Mouse (Mus musculus): Measurements from ENCODE around the gene Aup1. TPM values are rescaled to one million over a fixed set of nuclear protein-coding genes. Genes with fewer than 3 reads are reported as not detected.

Aup1 gene
- polyA plus RNA-seq, 1 experiment from 2014 or later: 201 TPM

- no peak overlapping the region for H3K9ac ChIP-seq
- H3K4me2 ChIP-seq (replicated peaks): peak overlapping the region; percentile 38; the same call in 1 of the 2 replicates
- WGBS: 10% methylated on average over 9 of the region's 9 CpGs
Observed at GRCm38 (mm10) chr6:83087926-83088260, 33.6 kb downstream of the Aup1 start.

GRCm38 (mm10) chr6:83092416-83093127 is 38.3 kb downstream of the Aup1 start:
- Histone ChIP-seq H3K9me3 (replicated peaks) (no peaks in the 10 kb centered on the region), H3K9ac (no peak overlapping the region), H3K4me3 (replicated peaks) (no peak overlapping the region), H3K36me3 (no peaks in the 10 kb centered on the region), H3K27me3 (peaks cover 49% of the 10 kb centered on the region), H3K4me1 (peaks cover 3% of the 10 kb centered on the region), H3K4me2 (replicated peaks) (no peak overlapping the region), H3K27ac (replicated peaks) (no peak overlapping the region)
- ATAC-seq (ENCODE audit: insufficient number of reproducible peaks, low FRiP score, low TSS enrichment, low read depth): no peak
- 31% methylated on average over 6 of the region's 6 CpGs for WGBS

More at GRCm38 (mm10) chr6:83087926-83088260, 33.6 kb downstream of the Aup1 start:
- ATAC-seq (ENCODE audit: insufficient number of reproducible peaks, low FRiP score, low TSS enrichment, low read depth): no peak
- no peaks in the 10 kb centered on the region for H3K9me3 ChIP-seq (replicated peaks)
- no peak overlapping the region for H3K27ac ChIP-seq (replicated peaks)
- H3K27me3 ChIP-seq: peaks cover 84% of the 10 kb centered on the region
- no peaks in the 10 kb centered on the region for H3K36me3 ChIP-seq
- peak overlapping the region; percentile 16; the same call in 1 of the 2 replicates for H3K4me3 ChIP-seq (replicated peaks)
- H3K4me1 ChIP-seq: peaks cover 19% of the 10 kb centered on the region

GRCm38 (mm10) chr6:83095968-83096367 is 41.6 kb downstream of the Aup1 start:
- no peak for ATAC-seq (ENCODE audit: insufficient number of reproducible peaks, low FRiP score, low TSS enrichment, low read depth)
- no peak overlapping the region for H3K4me2 ChIP-seq (replicated peaks)
- no peaks in the 10 kb centered on the region for H3K36me3 ChIP-seq
- 0 out of 2 replicates have a peak, but pooled peaks cover 4% of the 10 kb centered on the region for H3K4me1 ChIP-seq
- H3K27me3 ChIP-seq: peaks cover 23% of the 10 kb centered on the region
- 32% methylated on average over 6 of the region's 6 CpGs for WGBS
- H3K9ac ChIP-seq: no peak overlapping the region
- H3K27ac ChIP-seq (replicated peaks): no peak overlapping the region
- no peaks in the 10 kb centered on the region for H3K9me3 ChIP-seq (replicated peaks)
- no peak overlapping the region for H3K4me3 ChIP-seq (replicated peaks)

- Histone ChIP-seq H3K27ac (replicated peaks) (no peak overlapping the region), H3K9me3 (replicated peaks) (no peaks in the 10 kb centered on the region), H3K4me2 (replicated peaks) (no peak overlapping the region), H3K9ac (no peak overlapping the region), H3K36me3 (no peaks in the 10 kb centered on the region), H3K4me3 (replicated peaks) (no peak overlapping the region), H3K27me3 (peaks cover 8% of the 10 kb centered on the region), H3K4me1 (peaks cover 21% of the 10 kb centered on the region)
- ATAC-seq (ENCODE audit: insufficient number of reproducible peaks, low FRiP score, low TSS enrichment, low read depth): no peak
- 75% methylated on average over 2 of the region's 2 CpGs for WGBS
Observed at GRCm38 (mm10) chr6:83098411-83098810, 44.1 kb downstream of the Aup1 start.

- peaks cover 23% of the 10 kb centered on the region for H3K4me1 ChIP-seq
- H3K27me3 ChIP-seq: peaks cover 2% of the 10 kb centered on the region; the same call in 1 of the 2 replicates
- H3K9me3 ChIP-seq (replicated peaks): no peaks in the 10 kb centered on the region
- H3K4me2 ChIP-seq (replicated peaks): peak within 1 kb of the TSS; percentile 95
- H3K4me3 ChIP-seq (replicated peaks): peak within 1 kb of the TSS; percentile 70
- peak within 1 kb of the TSS; percentile 55 for H3K9ac ChIP-seq
- H3K36me3 ChIP-seq: 0 out of 2 replicates have a peak, but pooled peaks cover 3% of the 10 kb centered on the region
- under 1% methylated on average over 25 of the region's 25 CpGs for WGBS
- peak within 1 kb of the TSS; percentile 83 for H3K27ac ChIP-seq (replicated peaks)
- ATAC-seq (ENCODE audit: insufficient number of reproducible peaks, low FRiP score, low TSS enrichment, low read depth): peak; percentile 89
Observed at GRCm38 (mm10) chr6:83101316-83101687, 47.0 kb downstream of the Aup1 start, which contains the start of the genes Ccdc142 and Gm42688. Ccdc142 (plus strand) TSS chr6:83101601. Gm42688 (plus strand) TSS chr6:83101617.

GRCm38 (mm10) chr6:83101688-83102556 is 47.6 kb downstream of the Aup1 start:
- peak overlapping the region; percentile 55 for H3K9ac ChIP-seq
- H3K27ac ChIP-seq (replicated peaks): peak overlapping the region; percentile 83
- H3K4me2 ChIP-seq (replicated peaks): peak overlapping the region; percentile 95
- no peaks in the 10 kb centered on the region for H3K27me3 ChIP-seq
- ATAC-seq (ENCODE audit: insufficient number of reproducible peaks, low FRiP score, low TSS enrichment, low read depth): peak; percentile 78
- H3K4me3 ChIP-seq (replicated peaks): peak overlapping the region; percentile 70
- WGBS: under 1% methylated on average over 74 of the region's 74 CpGs
- peaks cover 23% of the 10 kb centered on the region for H3K4me1 ChIP-seq
- H3K36me3 ChIP-seq: peaks cover 7% of the 10 kb centered on the region; the same call in 1 of the 2 replicates
- H3K9me3 ChIP-seq (replicated peaks): no peaks in the 10 kb centered on the region

- peak overlapping the region; percentile 95 for H3K4me2 ChIP-seq (replicated peaks)
- H3K36me3 ChIP-seq: peaks cover 9% of the 10 kb centered on the region; the same call in 1 of the 2 replicates
- H3K27ac ChIP-seq (replicated peaks): no peak overlapping the region; the same call in 1 of the 2 replicates
- WGBS: 44% methylated on average over 11 of the region's 11 CpGs
- no peak for ATAC-seq (ENCODE audit: insufficient number of reproducible peaks, low FRiP score, low TSS enrichment, low read depth)
- no peak overlapping the region for H3K4me3 ChIP-seq (replicated peaks)
- peaks cover 29% of the 10 kb centered on the region for H3K4me1 ChIP-seq
- H3K27me3 ChIP-seq: no peaks in the 10 kb centered on the region
- H3K9me3 ChIP-seq (replicated peaks): no peaks in the 10 kb centered on the region
- no peak overlapping the region for H3K9ac ChIP-seq
Observed at GRCm38 (mm10) chr6:83103130-83103650, 48.9 kb downstream of the Aup1 start.

GRCm38 (mm10) chr6:83104158-83104557 is 49.8 kb downstream of the Aup1 start:
- Histone ChIP-seq H3K4me3 (replicated peaks) (no peak overlapping the region), H3K27me3 (no peaks in the 10 kb centered on the region), H3K4me1 (peaks cover 35% of the 10 kb centered on the region), H3K4me2 (replicated peaks) (no peak overlapping the region), H3K36me3 (peaks cover 9% of the 10 kb centered on the region; the same call in 1 of the 2 replicates), H3K9me3 (replicated peaks) (no peaks in the 10 kb centered on the region), H3K9ac (no peak overlapping the region), H3K27ac (replicated peaks) (no peak overlapping the region)
- 52% methylated on average over 4 of the region's 4 CpGs for WGBS
- ATAC-seq (ENCODE audit: insufficient number of reproducible peaks, low FRiP score, low TSS enrichment, low read depth): no peak

MicroRNA genes within 50 kb of the gene (microRNA counts, 519-probe panel; counts per million panel counts)
- 1,719 counts per million, percentile 22 among the panel's probes with 10 or more counts for microRNA mmu-miR-3470a+mmu-miR-3470b

Small RNA genes within 50 kb of the gene (microRNA-seq; reads per million reads assigned to microRNA genes)
- gene Mir3470a (ENCODE audit: borderline number of aligned reads) (not detected), gene Mir7040 (ENCODE audit: borderline number of aligned reads) (not detected)

Other genes with a start within 250 kb of the Aup1 start
- 2.3 TPM in 2 replicates for gene Sema4f, start 114.8 kb upstream of the Aup1 start, polyA plus RNA-seq (2015; fragmentation: Nextera tagmentation; extraction: Ambion mirVana)
- gene M1ap, start 107.6 kb upstream of the Aup1 start, polyA plus RNA-seq (2015; fragmentation: Nextera tagmentation; extraction: Ambion mirVana): 0.25 and 0.27 TPM in 2 replicates
- 9.3 and 10.9 TPM in 2 replicates for gene Dok1, start 21.1 kb upstream of the Aup1 start, polyA plus RNA-seq (2015; fragmentation: Nextera tagmentation; extraction: Ambion mirVana)
- 19.2 and 25.4 TPM in 2 replicates for gene Loxl3, start 20.3 kb upstream of the Aup1 start, polyA plus RNA-seq (2015; fragmentation: Nextera tagmentation; extraction: Ambion mirVana)
- gene Htra2, start 752 bp downstream of the Aup1 start, polyA plus RNA-seq (2015; fragmentation: Nextera tagmentation; extraction: Ambion mirVana): 68.9 and 72.0 TPM in 2 replicates
- 1.0 and 1.6 TPM in 2 replicates for gene Dqx1, start 3.3 kb downstream of the Aup1 start, polyA plus RNA-seq (2015; fragmentation: Nextera tagmentation; extraction: Ambion mirVana)
- gene Tlx2, start 15.8 kb downstream of the Aup1 start, polyA plus RNA-seq (2015; fragmentation: Nextera tagmentation; extraction: Ambion mirVana): 0.51 and 0.61 TPM in 2 replicates
- gene Pcgf1, start 23.3 kb downstream of the Aup1 start, polyA plus RNA-seq (2015; fragmentation: Nextera tagmentation; extraction: Ambion mirVana): 37.7 and 39.4 TPM in 2 replicates
- 0.59 and 0.99 TPM in 2 replicates for gene Lbx2, start 31.8 kb downstream of the Aup1 start, polyA plus RNA-seq (2015; fragmentation: Nextera tagmentation; extraction: Ambion mirVana)
- 3.2 and 3.4 TPM in 2 replicates for gene Ccdc142, start 47.1 kb downstream of the Aup1 start, polyA plus RNA-seq (2015; fragmentation: Nextera tagmentation; extraction: Ambion mirVana)
- gene Gm42688, start 47.1 kb downstream of the Aup1 start, polyA plus RNA-seq (2015; fragmentation: Nextera tagmentation; extraction: Ambion mirVana): 2.9 and 3.2 TPM in 2 replicates
- gene Mrpl53, start 54.5 kb downstream of the Aup1 start, polyA plus RNA-seq (2015; fragmentation: Nextera tagmentation; extraction: Ambion mirVana): 121 and 136 TPM in 2 replicates
- gene Mogs, start 61.0 kb downstream of the Aup1 start, polyA plus RNA-seq (2015; fragmentation: Nextera tagmentation; extraction: Ambion mirVana): 50.7 and 52.6 TPM in 2 replicates
- 109 and 113 TPM in 2 replicates for gene Wbp1, start 67.0 kb downstream of the Aup1 start, polyA plus RNA-seq (2015; fragmentation: Nextera tagmentation; extraction: Ambion mirVana)
- 18.2 and 18.5 TPM in 2 replicates for gene Ino80b, start 70.9 kb downstream of the Aup1 start, polyA plus RNA-seq (2015; fragmentation: Nextera tagmentation; extraction: Ambion mirVana)
- 62.8 and 63.2 TPM in 2 replicates for gene Rtkn, start 80.9 kb downstream of the Aup1 start, polyA plus RNA-seq (2015; fragmentation: Nextera tagmentation; extraction: Ambion mirVana)
- gene Wdr54, start 101.9 kb downstream of the Aup1 start, polyA plus RNA-seq (2015; fragmentation: Nextera tagmentation; extraction: Ambion mirVana): 7.9 and 12.0 TPM in 2 replicates
- 10.3 and 17.2 TPM in 2 replicates for gene 1700003E16Rik, start 101.9 kb downstream of the Aup1 start, polyA plus RNA-seq (2015; fragmentation: Nextera tagmentation; extraction: Ambion mirVana)
- 98.7 and 103 TPM in 2 replicates for gene Dctn1, start 111.4 kb downstream of the Aup1 start, polyA plus RNA-seq (2015; fragmentation: Nextera tagmentation; extraction: Ambion mirVana)
- gene Slc4a5, start 165.3 kb downstream of the Aup1 start, polyA plus RNA-seq (2015; fragmentation: Nextera tagmentation; extraction: Ambion mirVana): 0.11 and 0.48 TPM in 2 replicates